Mouse (Mus musculus) lung, adult 2 months (tissue): ENCODE results near the gene Slc16a9.

Experiments used
- CTCF ChIP-seq: fragments of 200-500 bp; IDR thresholded peaks from 2 replicates; pipeline ENCODE4 v1.5.1; 2011; ENCODE audit warnings: mild to moderate bottlenecking, low read length, control low read depth; ENCODE audit not compliant: insufficient read depth
- POLR2A ChIP-seq: fragments of 200-500 bp; IDR thresholded peaks from 2 replicates; pipeline ENCODE4 v1.6.1; 2011; ENCODE audit warnings: low read depth, mild to moderate bottlenecking, control low read depth, low read length, borderline replicate concordance; ENCODE audit errors: extremely low read depth

DNA sequence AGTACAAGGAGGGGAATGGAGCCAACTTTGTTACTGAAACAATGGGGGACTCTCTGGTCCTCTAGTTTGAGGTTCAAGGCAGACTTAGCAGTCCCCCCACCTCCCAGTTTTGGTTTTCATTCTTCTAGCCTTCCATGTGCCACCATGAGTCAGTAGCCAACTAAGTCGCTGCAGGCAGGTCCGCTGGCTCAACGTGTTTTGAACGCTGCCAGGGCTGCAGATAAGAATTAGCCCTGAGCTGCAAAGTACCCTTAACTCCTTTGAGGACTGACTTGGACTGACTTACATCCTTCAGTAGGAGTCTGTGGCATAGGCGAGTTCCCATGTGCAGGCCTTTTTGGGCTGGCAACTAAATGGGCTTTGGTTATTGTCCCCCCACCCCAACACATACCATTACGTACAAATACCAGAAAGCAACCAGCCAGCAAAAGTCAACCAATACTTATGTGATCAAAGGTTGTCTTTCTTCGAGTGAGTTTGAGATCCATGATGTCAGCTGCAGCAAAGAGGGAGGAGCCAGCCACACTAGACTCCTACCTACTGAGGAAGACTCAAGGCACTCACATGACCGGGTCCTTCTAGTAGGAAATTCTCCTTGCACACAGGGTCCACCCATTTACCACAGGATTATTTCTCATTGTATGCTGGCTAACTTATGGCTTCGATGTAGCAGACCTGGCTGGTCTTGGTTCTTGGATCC, 19.6 kb downstream of the Slc16a9 start:
- TF ChIP-seq CTCF (no peak), POLR2A (no peak)
